Mouse (Mus musculus) thymus, postnatal 10 days (tissue): ENCODE data around the gene Vmn1r5.
"Not testable (repeated sequence)": the region's sequence is repeated elsewhere in the genome, so short reads cannot be mapped to it uniquely, and the experiment has no call there.

Experiments used
- DNase-seq, 2 experiments: peaks; one replicate each; pipeline ENCODE4 v3.0.0; 2021; ENCODE audit warnings: low spot score in 2 of 2

Gene Vmn1r5

GRCm38 (mm10) chr6:56969973-56970372 lies at the start of gene Vmn1r5:
Gene Vmn1r5, plus strand, starts transcription at chr6:56970273.
- DNase-seq: no peak

- no peak for DNase-seq
These were observed 46.7 kb upstream of the Vmn1r5 start for GRCm38 (mm10) chr6:56923331-56923725.

- peak; percentile 87 to 94 for DNase-seq
These were observed 46.1 kb upstream of the Vmn1r5 start, which contains the start of the genes Nt5c3 and Vmn1r4 for GRCm38 (mm10) chr6:56923726-56924707. Gene Nt5c3, minus strand, starts transcription at chr6:56923932. Gene Vmn1r4, plus strand, starts transcription at chr6:56924015.

GRCm38 (mm10) chr6:56931648-56932415 lies 38.2 kb upstream of the Vmn1r5 start:
- no peak for DNase-seq

- no peak for DNase-seq
These were observed 37.6 kb upstream of the Vmn1r5 start for GRCm38 (mm10) chr6:56932464-56932863.

- no peak for DNase-seq
These were observed 35.7 kb upstream of the Vmn1r5 start for GRCm38 (mm10) chr6:56934366-56934765.

- DNase-seq: no peak
These were observed 13.6 kb upstream of the Vmn1r5 start for GRCm38 (mm10) chr6:56956436-56956835.

GRCm38 (mm10) chr6:56996943-56997342 lies 26.9 kb downstream of the Vmn1r5 start, which contains the start of gene Vmn1r6:
Gene Vmn1r6, plus strand, starts transcription at chr6:56997243.
- no peak for DNase-seq

- not testable (repeated sequence) for DNase-seq
These were observed 55.2 kb downstream of the Vmn1r5 start, which contains the start of gene Vmn1r7 for GRCm38 (mm10) chr6:57025224-57025623. Gene Vmn1r7, minus strand, starts transcription at chr6:57025324.

- no peak for DNase-seq
These were observed 61.9 kb downstream of the Vmn1r5 start, which contains the start of gene Vmn1r8 for GRCm38 (mm10) chr6:57031984-57032383. Gene Vmn1r8, plus strand, starts transcription at chr6:57032284.

- DNase-seq: no peak
These were observed 64.6 kb downstream of the Vmn1r5 start for GRCm38 (mm10) chr6:57034674-57035073.
